Mouse (Mus musculus) midbrain, embryonic 12.5 days (tissue): ENCODE measurements at regions not wholly inside any gene's neighbourhood (a gene's known extent, or its start where the extent isn't known, plus 50 kb on each side); places are given as distances from the start of the nearest gene placed in this dataset.

Source experiments
- ATAC-seq: fragments of 200-750 bp; cut with Nextera tagmentation; 2 replicates; pipeline ENCODE4 v1.8.0; 2017; ENCODE audit warnings: low read depth, moderate TSS enrichment, moderate library complexity; ENCODE audit not compliant: low FRiP score
- H3K27ac ChIP-seq: fragments of 300-500 bp; sonication (generic); replicated peaks from 2 replicates; pipeline ENCODE4 v1.5.1; 2016; ENCODE audit warnings: mild to moderate bottlenecking
- H3K27me3 ChIP-seq: fragments of 300-500 bp; sonication (generic); 2 replicates; pipeline ENCODE4 v1.6.1; 2016; ENCODE audit warnings: mild to moderate bottlenecking
- H3K36me3 ChIP-seq: fragments of 300-500 bp; sonication (generic); 2 replicates; pipeline ENCODE4 v1.6.1; 2016
- H3K4me1 ChIP-seq: fragments of 300-500 bp; sonication (generic); 2 replicates; pipeline ENCODE4 v1.6.1; 2016
- H3K4me2 ChIP-seq: fragments of 300-500 bp; sonication (generic); replicated peaks from 2 replicates; pipeline ENCODE4 v1.6.1; 2016; ENCODE audit warnings: mild to moderate bottlenecking, moderate library complexity
- H3K4me3 ChIP-seq: fragments of 300-500 bp; sonication (generic); 2 replicates; pipeline ENCODE4 v1.5.1; 2016; ENCODE audit warnings: mild to moderate bottlenecking
- H3K9ac ChIP-seq: fragments of 300-500 bp; sonication (generic); replicated peaks from 2 replicates; pipeline ENCODE4 v1.6.1; 2016; ENCODE audit warnings: mild to moderate bottlenecking, moderate library complexity
- H3K9me3 ChIP-seq: fragments of 300-500 bp; sonication (generic); 2 replicates; pipeline ENCODE4 v1.6.1; 2016; ENCODE audit warnings: mild to moderate bottlenecking
- WGBS: fragments of 180-500 bp; shearing (Covaris S2); methylation state at CpG from one replicate; pipeline ENCODE4 v1.1.7; 2016; 5-methylcytosine and 5-hydroxymethylcytosine counted together

DNA sequence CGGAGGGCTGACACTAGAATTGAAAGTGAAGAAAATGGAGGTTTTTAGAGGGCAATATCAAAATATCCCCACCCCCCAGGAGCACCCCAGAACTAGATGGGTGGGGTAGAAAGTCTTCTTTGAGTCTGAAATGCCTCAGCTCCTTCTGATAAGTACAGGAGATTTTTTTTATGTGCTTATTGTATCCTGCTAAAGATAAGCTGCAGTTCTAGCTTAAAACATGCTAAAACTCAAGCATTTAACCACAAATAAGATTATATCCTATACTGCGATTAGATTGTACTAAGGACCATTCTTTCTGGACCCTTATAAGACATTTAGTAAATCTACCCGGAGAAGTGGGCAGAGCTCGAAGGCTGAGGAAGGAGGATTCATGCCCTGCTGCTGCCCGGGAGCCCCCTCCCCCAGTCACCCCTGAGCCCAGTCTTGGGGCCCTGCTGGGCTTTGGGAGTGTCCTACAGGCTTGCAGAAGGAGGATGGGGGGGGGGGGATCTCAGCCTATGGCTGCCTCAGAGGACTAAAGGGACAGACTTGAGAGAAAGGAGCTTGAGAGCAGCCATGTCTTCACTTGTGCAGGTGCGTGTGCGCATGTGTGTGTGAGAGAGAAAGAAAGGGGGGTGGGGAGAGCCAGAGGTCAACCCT is 61.5 kb upstream of the Galnt10 start:
- H3K4me3 ChIP-seq, result no peak overlapping the region
- H3K27me3 ChIP-seq, result peaks cover 26% of the 10 kb centered on the region
- H3K4me1 ChIP-seq, result peaks cover 28% of the 10 kb centered on the region
- H3K27ac ChIP-seq, result peak overlapping the region; percentile 67
- peak overlapping the region; percentile 24 for H3K4me2 ChIP-seq
- H3K9me3 ChIP-seq, result no peaks in the 10 kb centered on the region
- WGBS, result 12% methylated on average over 7 of the region's 7 CpGs
- no peaks in the 10 kb centered on the region for H3K36me3 ChIP-seq
- H3K9ac ChIP-seq, result 0 out of 2 replicates have a peak overlapping the region, but pooled peaks have one; percentile 39
- ATAC-seq, result peak; percentile 24; the same call in 1 of the 2 replicates

DNA sequence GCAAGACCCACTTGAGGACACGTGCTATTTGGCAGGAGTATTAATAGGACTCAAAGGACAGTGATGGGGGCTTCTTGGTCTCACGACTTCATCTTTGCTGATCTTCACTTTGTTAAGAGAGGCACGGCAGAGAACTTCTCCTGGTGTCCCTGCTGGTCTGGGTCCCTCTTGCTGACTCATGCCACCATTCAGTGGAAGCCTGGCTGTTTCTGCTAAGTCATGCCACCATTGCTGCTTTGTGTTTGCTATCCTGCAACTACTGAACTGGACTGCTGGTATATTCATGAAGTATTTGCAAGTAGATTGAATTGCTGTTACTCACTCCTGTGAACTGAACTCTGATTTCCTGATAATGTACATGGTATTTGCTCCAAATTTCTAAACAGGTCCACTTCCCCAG is 59.6 kb upstream of the Galnt10 start:
- no peak overlapping the region for H3K9ac ChIP-seq
- 82% methylated on average over 3 of the region's 3 CpGs for WGBS
- H3K27ac ChIP-seq, result no peak overlapping the region
- H3K36me3 ChIP-seq, result no peaks in the 10 kb centered on the region
- H3K4me2 ChIP-seq, result no peak overlapping the region
- peaks cover 28% of the 10 kb centered on the region for H3K4me1 ChIP-seq
- ATAC-seq, result no peak
- no peaks in the 10 kb centered on the region for H3K9me3 ChIP-seq
- peaks cover 26% of the 10 kb centered on the region for H3K27me3 ChIP-seq
- no peak overlapping the region for H3K4me3 ChIP-seq

DNA sequence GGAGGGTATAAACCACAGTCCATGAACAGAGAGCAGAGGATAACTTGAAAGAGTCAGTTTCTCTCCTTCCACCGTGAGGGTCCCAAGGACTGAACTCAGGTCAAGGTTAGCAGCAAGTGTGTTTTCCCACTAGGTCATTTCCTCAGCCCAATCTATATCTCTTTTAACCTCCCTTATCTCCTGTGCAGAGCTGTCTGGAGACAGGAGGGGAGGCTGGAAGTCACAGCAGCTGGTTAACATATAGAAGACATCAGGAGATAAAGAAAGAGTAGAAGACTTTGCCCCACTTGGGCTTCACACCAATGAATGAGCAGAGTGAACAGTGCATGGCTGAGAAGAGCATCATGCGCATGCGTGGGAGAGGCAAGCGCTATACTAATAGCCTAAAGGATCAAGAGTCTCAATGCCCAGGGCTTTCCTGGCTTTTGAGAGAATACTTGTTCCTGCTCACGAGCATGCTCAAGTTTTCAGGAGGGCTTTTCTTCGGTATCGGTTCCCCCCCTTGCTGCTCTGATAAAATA is 53.0 kb upstream of the Galnt10 start:
- H3K4me2 ChIP-seq, result no peak overlapping the region
- no peak overlapping the region for H3K9ac ChIP-seq
- H3K9me3 ChIP-seq, result no peaks in the 10 kb centered on the region
- no peaks in the 10 kb centered on the region for H3K36me3 ChIP-seq
- 88% methylated on average over 7 of the region's 7 CpGs for WGBS
- no peak overlapping the region for H3K4me3 ChIP-seq
- H3K27ac ChIP-seq, result no peak overlapping the region
- ATAC-seq, result no peak
- H3K4me1 ChIP-seq, result peaks cover 5% of the 10 kb centered on the region; the same call in 1 of the 2 replicates
- H3K27me3 ChIP-seq, result peaks cover 25% of the 10 kb centered on the region; the same call in 1 of the 2 replicates
